Mouse (Mus musculus): ENCODE results near the gene Jdp2.
A peak's percentile ranks its signal among the peaks of the same experiment; 100 is the strongest.
"Not testable (repeated sequence)": the region's sequence is repeated elsewhere in the genome, so short reads cannot be mapped to it uniquely, and the experiment has no call there.

Gene Jdp2

GRCm38 (mm10) chr12:85638541-85639325 lies 39.9 kb downstream of the Jdp2 start:
- no peak for DNase-seq (ENCODE audit: low spot score)

GRCm38 (mm10) chr12:85639326-85640008 lies 40.6 kb downstream of the Jdp2 start:
- DNase-seq (ENCODE audit: low spot score) = no peak

GRCm38 (mm10) chr12:85640852-85641563 lies 42.2 kb downstream of the Jdp2 start:
- DNase-seq (ENCODE audit: low spot score) = no peak

GRCm38 (mm10) chr12:85641564-85641931 lies 42.7 kb downstream of the Jdp2 start:
- no peak for DNase-seq (ENCODE audit: low spot score)

- no peak for DNase-seq (ENCODE audit: low spot score)
These were observed 44.9 kb downstream of the Jdp2 start for GRCm38 (mm10) chr12:85643735-85644134.

GRCm38 (mm10) chr12:85645664-85646063 lies 46.8 kb downstream of the Jdp2 start:
- DNase-seq (ENCODE audit: low spot score) = no peak

GRCm38 (mm10) chr12:85647346-85647745 lies 48.5 kb downstream of the Jdp2 start:
- DNase-seq (ENCODE audit: low spot score) = peak; percentile 37

GRCm38 (mm10) chr12:85647955-85648354 lies 49.1 kb downstream of the Jdp2 start:
- DNase-seq (ENCODE audit: low spot score) = no peak

- DNase-seq (ENCODE audit: low spot score) = no peak
These were observed 60.5 kb downstream of the Jdp2 start for GRCm38 (mm10) chr12:85659319-85659718.

- DNase-seq (ENCODE audit: low spot score) = no peak
These were observed 62.0 kb downstream of the Jdp2 start for GRCm38 (mm10) chr12:85660855-85661254.

- not testable (repeated sequence) for DNase-seq (ENCODE audit: low spot score)
These were observed 63.4 kb downstream of the Jdp2 start for GRCm38 (mm10) chr12:85662232-85662631.

- peak; percentile 88 for DNase-seq (ENCODE audit: low spot score)
These were observed 64.1 kb downstream of the Jdp2 start for GRCm38 (mm10) chr12:85662896-85663295.

GRCm38 (mm10) chr12:85666112-85666511 lies 67.3 kb downstream of the Jdp2 start:
- no peak for DNase-seq (ENCODE audit: low spot score)

GRCm38 (mm10) chr12:85667071-85667470 lies 68.2 kb downstream of the Jdp2 start:
- no peak for DNase-seq (ENCODE audit: low spot score)

- no peak for DNase-seq (ENCODE audit: low spot score)
These were observed 69.9 kb downstream of the Jdp2 start for GRCm38 (mm10) chr12:85668696-85669095.

- no peak for DNase-seq (ENCODE audit: low spot score)
These were observed 71.3 kb downstream of the Jdp2 start for GRCm38 (mm10) chr12:85670080-85670479.

GRCm38 (mm10) chr12:85673914-85674313 lies 75.1 kb downstream of the Jdp2 start:
- no peak for DNase-seq (ENCODE audit: low spot score)

- no peak for DNase-seq (ENCODE audit: low spot score)
These were observed 80.3 kb downstream of the Jdp2 start for GRCm38 (mm10) chr12:85679117-85679516.

GRCm38 (mm10) chr12:85679808-85680207 lies 81.0 kb downstream of the Jdp2 start:
- DNase-seq (ENCODE audit: low spot score) = no peak

- no peak for DNase-seq (ENCODE audit: low spot score)
These were observed 83.5 kb downstream of the Jdp2 start for GRCm38 (mm10) chr12:85682328-85682727.

GRCm38 (mm10) chr12:85684411-85685275 lies 85.8 kb downstream of the Jdp2 start:
- no peak for DNase-seq (ENCODE audit: low spot score)

All from embryo, embryonic 10 days (tissue).